Mouse (Mus musculus) MEL-GATA-1-ER (cell line): ENCODE measurements around the gene Rars.

Experiments used
- DNase-seq: peaks from one replicate; pipeline ENCODE4 v3.0.0-alpha.2; 2012; ENCODE audit warnings: low read depth; ENCODE audit errors: extremely low read depth

Rars gene

GRCm38 (mm10) chr11:35770741-35771504 is 63.4 kb downstream of the Rars start:
- DNase-seq, result peak; percentile 26

- DNase-seq, result peak; percentile 17
These were observed 64.4 kb downstream of the Rars start for GRCm38 (mm10) chr11:35769746-35770437.

- DNase-seq, result peak; percentile 95
These were observed 65.0 kb downstream of the Rars start, which contains the start of gene Pank3 for GRCm38 (mm10) chr11:35769188-35769745. TSS of gene Pank3 (plus strand) at chr11:35769484.

GRCm38 (mm10) chr11:35766845-35767244 is 67.5 kb downstream of the Rars start:
- DNase-seq, result no peak

- DNase-seq, result no peak
These were observed 73.7 kb downstream of the Rars start for GRCm38 (mm10) chr11:35760627-35761003.

- DNase-seq, result no peak
These were observed 74.2 kb downstream of the Rars start for GRCm38 (mm10) chr11:35760001-35760626.
